Mouse (Mus musculus): ENCODE measurements around the gene Pcgf2. TPM values are rescaled to one million over a fixed set of nuclear protein-coding genes. Genes with fewer than 3 reads are reported as not detected.
"Not testable (repeated sequence)": the region's sequence is repeated elsewhere in the genome, so short reads cannot be mapped to it uniquely, and the experiment has no call there.

Pcgf2 gene
- total RNA-seq, 2 experiments from 2014 or later, result 1.2 to 4.6 TPM

GRCm38 (mm10) chr11:97657184-97657945, 42.9 kb downstream of the Pcgf2 start:
- no peak for ATAC-seq (replicated peaks; ENCODE audit: poor library complexity)

- ATAC-seq (replicated peaks; ENCODE audit: poor library complexity), result no peak
These were observed 43.9 kb downstream of the Pcgf2 start for GRCm38 (mm10) chr11:97656269-97656971.

DNA sequence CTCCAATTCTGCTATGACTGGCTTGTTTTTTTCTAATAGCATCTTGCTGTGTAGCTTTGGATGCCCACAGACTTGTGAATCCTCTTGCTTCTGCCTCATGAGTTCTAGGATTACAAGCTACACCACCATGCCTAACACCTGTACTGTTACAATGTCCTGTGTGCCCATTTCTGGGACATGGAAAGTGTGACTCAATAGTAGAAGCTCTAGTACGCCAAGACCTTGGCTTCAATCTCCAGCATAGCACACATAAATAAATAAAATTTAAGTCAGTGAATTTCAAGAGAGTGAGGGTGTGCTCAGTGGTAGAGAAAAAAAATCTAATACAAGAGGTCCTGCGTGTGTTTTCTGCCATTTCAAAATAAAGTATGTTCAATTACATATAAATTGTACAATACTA, 46.1 kb downstream of the Pcgf2 start:
- ATAC-seq (replicated peaks; ENCODE audit: poor library complexity), result no peak

- not testable (repeated sequence) for ATAC-seq (replicated peaks; ENCODE audit: poor library complexity)
These were observed 46.9 kb downstream of the Pcgf2 start for GRCm38 (mm10) chr11:97653376-97653775.

GRCm38 (mm10) chr11:97650341-97650740, 50.0 kb downstream of the Pcgf2 start:
- ATAC-seq (replicated peaks; ENCODE audit: poor library complexity), result no peak

DNA sequence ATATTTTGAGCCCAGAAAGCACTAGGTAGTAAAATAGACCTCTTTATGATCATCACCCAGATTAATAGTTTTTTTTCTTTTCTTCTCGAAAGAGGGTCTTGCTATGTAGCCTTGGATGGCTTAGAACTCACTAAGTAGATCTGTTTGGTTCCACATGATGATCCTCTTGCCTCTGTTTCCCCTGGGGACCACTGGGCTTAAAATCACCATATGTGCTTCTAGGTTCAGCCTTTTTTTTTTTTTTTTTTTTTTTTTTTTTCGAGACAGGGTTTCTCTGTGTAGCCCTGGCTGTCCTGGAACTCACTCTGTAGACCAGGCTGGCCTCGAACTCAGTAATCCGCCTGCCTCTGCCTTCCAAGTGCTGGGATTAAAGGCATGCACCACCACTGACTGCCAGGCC, 51.8 kb downstream of the Pcgf2 start:
- ATAC-seq (replicated peaks; ENCODE audit: poor library complexity), result not testable (repeated sequence)

DNA sequence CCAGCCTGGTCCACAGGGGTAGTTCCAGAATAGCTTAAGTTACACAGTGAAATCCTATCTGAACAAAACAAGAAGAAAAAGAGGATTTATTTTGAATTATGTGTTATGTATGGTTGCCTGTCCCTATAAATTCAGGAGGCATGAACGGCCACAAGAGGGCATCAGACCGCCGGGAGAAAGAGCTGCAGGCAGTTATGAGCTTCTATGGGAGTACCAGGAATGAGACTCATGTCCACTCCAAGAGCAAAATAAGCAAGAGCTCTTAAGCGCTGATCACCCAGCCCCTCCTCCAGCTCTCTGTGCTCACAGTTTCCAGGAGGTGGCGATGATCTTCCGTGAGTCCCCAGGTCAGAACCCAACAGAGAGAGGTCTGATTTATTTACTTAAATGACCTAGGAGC, 55.5 kb downstream of the Pcgf2 start:
- ATAC-seq (replicated peaks; ENCODE audit: poor library complexity), result peak; percentile 66

GRCm38 (mm10) chr11:97643380-97644055, 56.8 kb downstream of the Pcgf2 start:
- ATAC-seq (replicated peaks; ENCODE audit: poor library complexity), result no peak

GRCm38 (mm10) chr11:97642746-97643145, 57.6 kb downstream of the Pcgf2 start:
- no peak for ATAC-seq (replicated peaks; ENCODE audit: poor library complexity)

DNA sequence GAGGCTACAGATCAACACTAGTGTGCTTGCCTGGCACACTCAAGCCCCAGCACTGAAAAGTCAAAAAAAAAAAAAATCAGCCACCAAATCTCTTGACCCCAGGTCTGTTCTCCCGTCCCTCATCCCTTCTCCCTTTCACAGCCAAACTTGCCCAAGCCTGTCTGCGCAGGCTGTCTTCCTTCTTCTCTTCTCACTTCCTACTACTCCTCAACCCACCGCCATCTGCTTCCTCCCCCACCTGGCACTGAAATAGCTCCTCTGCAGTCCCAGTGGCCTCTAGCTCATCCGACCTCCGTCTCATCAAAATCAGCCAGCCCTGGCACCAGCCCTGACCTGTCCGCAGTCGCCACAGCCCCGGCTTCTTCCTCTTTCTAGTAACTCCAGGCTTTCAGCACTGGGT, 58.6 kb downstream of the Pcgf2 start:
- ATAC-seq (replicated peaks; ENCODE audit: poor library complexity), result peak; percentile 94

Other genes starting within 250 kb of the Pcgf2 start
- gene 4933428G20Rik, start 200.2 kb downstream of the Pcgf2 start, total RNA-seq (2015), result not detected in 2 replicates
- gene 4933428G20Rik, start 200.2 kb downstream of the Pcgf2 start, total RNA-seq (2017), result not detected in 2 replicates
- 0.02 TPM in 1 of 2 replicates, not detected in the other for gene Srcin1, start 124.3 kb downstream of the Pcgf2 start, total RNA-seq (2015)
- gene Srcin1, start 124.3 kb downstream of the Pcgf2 start, total RNA-seq (2017), result not detected in 2 replicates
- 3.4 and 4.0 TPM in 2 replicates for gene Epop, start 70.8 kb downstream of the Pcgf2 start, total RNA-seq (2015)
- gene Epop, start 70.8 kb downstream of the Pcgf2 start, total RNA-seq (2017), result 0.62 and 0.91 TPM in 2 replicates
- gene Mllt6, start 37.1 kb downstream of the Pcgf2 start, total RNA-seq (2015), result 3.3 and 4.5 TPM in 2 replicates
- 5.8 and 7.2 TPM in 2 replicates for gene Mllt6, start 37.1 kb downstream of the Pcgf2 start, total RNA-seq (2017)
- gene Cisd3, start 14.7 kb downstream of the Pcgf2 start, total RNA-seq (2015), result 17.4 and 24.9 TPM in 2 replicates
- 3.5 and 5.4 TPM in 2 replicates for gene Cisd3, start 14.7 kb downstream of the Pcgf2 start, total RNA-seq (2017)
- 114 and 126 TPM in 2 replicates for gene Psmb3, start 2.9 kb upstream of the Pcgf2 start, total RNA-seq (2015)
- gene Psmb3, start 2.9 kb upstream of the Pcgf2 start, total RNA-seq (2017), result 158 and 185 TPM in 2 replicates
- gene Pip4k2b, start 44.2 kb upstream of the Pcgf2 start, total RNA-seq (2015), result 16.9 and 17.6 TPM in 2 replicates
- 17.2 and 28.6 TPM in 2 replicates for gene Pip4k2b, start 44.2 kb upstream of the Pcgf2 start, total RNA-seq (2017)
- 8.8 and 9.3 TPM in 2 replicates for gene Cwc25, start 66.1 kb upstream of the Pcgf2 start, total RNA-seq (2015)
- gene Cwc25, start 66.1 kb upstream of the Pcgf2 start, total RNA-seq (2017), result 16.7 and 19.2 TPM in 2 replicates
- 0.64 TPM in 1 of 2 replicates, not detected in the other for gene 1700001P01Rik, start 75.4 kb upstream of the Pcgf2 start, total RNA-seq (2015)
- 0.30 TPM in 1 of 2 replicates, not detected in the other for gene 1700001P01Rik, start 75.4 kb upstream of the Pcgf2 start, total RNA-seq (2017)
- 1,765 and 1,897 TPM in 2 replicates for gene Rpl23, start 81.9 kb upstream of the Pcgf2 start, total RNA-seq (2015)
- 1,416 and 1,747 TPM in 2 replicates for gene Rpl23, start 81.9 kb upstream of the Pcgf2 start, total RNA-seq (2017)
- gene Lasp1, start 98.5 kb upstream of the Pcgf2 start, total RNA-seq (2015), result 40.1 and 47.2 TPM in 2 replicates
- gene Lasp1, start 98.5 kb upstream of the Pcgf2 start, total RNA-seq (2017), result 139 and 201 TPM in 2 replicates
- 2.1 and 3.8 TPM in 2 replicates for gene B230217C12Rik, start 140.3 kb upstream of the Pcgf2 start, total RNA-seq (2015)
- gene B230217C12Rik, start 140.3 kb upstream of the Pcgf2 start, total RNA-seq (2017), result 0.17 TPM in 2 replicates
- gene Fbxo47, start 183.7 kb upstream of the Pcgf2 start, total RNA-seq (2015), result not detected in 2 replicates
- gene Fbxo47, start 183.7 kb upstream of the Pcgf2 start, total RNA-seq (2017), result 0.12 and 1.6 TPM in 2 replicates

All from megakaryocyte progenitor cell, adult 5-6 weeks (primary cell).